Mouse (Mus musculus) myocyte (in vitro differentiated cells): ENCODE measurements around the gene Zbtb22. TPM values are rescaled to one million over a fixed set of nuclear protein-coding genes. Genes with fewer than 3 reads are reported as not detected.
"Not testable (repeated sequence)": the region's sequence is repeated elsewhere in the genome, so short reads cannot be mapped to it uniquely, and the experiment has no call there.

Experiments used
- H3K27me3 ChIP-seq: one replicate; pipeline ENCODE4 v1.6.1; 2011; ENCODE audit not compliant: control insufficient read depth, insufficient read depth, insufficient read length
- H3K36me3 ChIP-seq: one replicate; pipeline ENCODE4 v1.6.1; 2011; ENCODE audit not compliant: control insufficient read depth, insufficient read depth
- H3K4me2 ChIP-seq: one replicate; pipeline ENCODE4 v1.6.1; 2011; ENCODE audit warnings: low read depth, control low read depth
- H3K4me3 ChIP-seq: one replicate; pipeline ENCODE4 v1.5.1; 2011; ENCODE audit warnings: mild to moderate bottlenecking, control low read depth, moderate library complexity
- H3K79me2 ChIP-seq: one replicate; pipeline ENCODE4 v1.6.1; 2011; ENCODE audit not compliant: control insufficient read depth, insufficient read depth
- H3ac ChIP-seq: one replicate; pipeline ENCODE4 v1.6.1; 2011; ENCODE audit not compliant: control insufficient read depth, insufficient read length
- CEBPB ChIP-seq: IDR thresholded peaks from 2 replicates; pipeline ENCODE4 v1.6.1; 2011; ENCODE audit warnings: mild to moderate bottlenecking, moderate library complexity; ENCODE audit not compliant: poor library complexity, insufficient read depth, severe bottlenecking
- E2F4 ChIP-seq: IDR thresholded peaks from one replicate; pipeline ENCODE4 v1.6.1; 2011; ENCODE audit warnings: mild to moderate bottlenecking, control low read depth, moderate library complexity; ENCODE audit not compliant: insufficient read depth
- MAX ChIP-seq: IDR thresholded peaks from one replicate; pipeline ENCODE4 v1.6.1; 2011; ENCODE audit warnings: low read depth, mild to moderate bottlenecking, control low read depth
- MYOD1 ChIP-seq, 3 experiments: IDR thresholded peaks; one replicate each; pipeline ENCODE4 v1.6.1; 2011; ENCODE audit warnings: control low read depth in 2 of 3, low read depth in 2 of 3, mild to moderate bottlenecking in 2 of 3, moderate library complexity in 1 of 3; ENCODE audit not compliant: insufficient read length in 2 of 3, control insufficient read depth in 1 of 3
- MYOG ChIP-seq, 3 experiments: IDR thresholded peaks; one replicate each; pipeline ENCODE4 v1.6.1; 2011; ENCODE audit warnings: control low read depth in 2 of 3, low read depth in 2 of 3, mild to moderate bottlenecking in 2 of 3; ENCODE audit not compliant: insufficient read length in 2 of 3, control insufficient read depth in 1 of 3, insufficient read depth in 1 of 3
- POLR2A ChIP-seq: IDR thresholded peaks from one replicate; pipeline ENCODE4 v1.6.1; 2011; ENCODE audit warnings: low read depth, mild to moderate bottlenecking, control low read depth, moderate library complexity; ENCODE audit not compliant: insufficient read length
- POLR2AphosphoS2 ChIP-seq: IDR thresholded peaks from one replicate; pipeline ENCODE4 v1.6.1; 2011; ENCODE audit warnings: low read depth, control low read depth; ENCODE audit not compliant: insufficient read length
- REST ChIP-seq: IDR thresholded peaks from one replicate; pipeline ENCODE4 v1.6.1; 2011; ENCODE audit warnings: mild to moderate bottlenecking, control low read depth, moderate library complexity; ENCODE audit not compliant: insufficient read depth, insufficient read length
- SRF ChIP-seq: IDR thresholded peaks from one replicate; pipeline ENCODE4 v1.6.1; 2011; ENCODE audit warnings: low read depth; ENCODE audit not compliant: control insufficient read depth, insufficient read length
- TCF12 ChIP-seq: IDR thresholded peaks from one replicate; pipeline ENCODE4 v1.6.1; 2011; ENCODE audit warnings: mild to moderate bottlenecking, control low read depth; ENCODE audit not compliant: poor library complexity, insufficient read depth, severe bottlenecking
- TCF3 ChIP-seq: IDR thresholded peaks from one replicate; pipeline ENCODE4 v1.6.1; 2011; ENCODE audit warnings: low read depth, control low read depth; ENCODE audit not compliant: insufficient read length
- USF1 ChIP-seq: IDR thresholded peaks from one replicate; pipeline ENCODE4 v1.6.1; 2011; ENCODE audit warnings: low read depth, mild to moderate bottlenecking, control low read depth, moderate library complexity
- polyA plus RNA-seq: library from polyadenylated mRNA; unstranded; fragments of >200 nt; fragmentation: generic; extraction: Trizol; gene quantifications from one replicate; pipeline ENCODE4 v1.2.1, GENCODE M21; 2012; ENCODE audit warnings: missing spikeins

Zbtb22 gene
- polyA plus RNA-seq, 1 experiment = 31.6 TPM

GRCm38 (mm10) chr17:33902491-33902890 lies 13.2 kb upstream of the Zbtb22 start:
- Histone ChIP-seq H3K27me3 (no peaks in the 10 kb centered on the region), H3K79me2 (no peaks in the 10 kb centered on the region), H3ac (no peak overlapping the region), H3K4me3 (no peak overlapping the region), H3K4me2 (no peak overlapping the region), H3K36me3 (no peaks in the 10 kb centered on the region)
- TF ChIP-seq E2F4 (no peak), MAX (no peak), MYOD1 (IDR thresholded peaks at IDR 0.05; ENCODE audit: control insufficient read depth in 1 of 3, insufficient read length in 2 of 3, low read depth in 2 of 3) (no peak), USF1 (no peak), POLR2A (no peak), POLR2AphosphoS2 (no peak), MYOG (IDR thresholded peaks at IDR 0.05; ENCODE audit: control insufficient read depth in 1 of 3, insufficient read depth in 1 of 3, insufficient read length in 2 of 3, low read depth in 2 of 3) (no peak), CEBPB (no peak), TCF3 (no peak), TCF12 (no peak), REST (no peak), SRF (no peak)

GRCm38 (mm10) chr17:33903911-33904651 lies 11.6 kb upstream of the Zbtb22 start:
- not testable (repeated sequence) for H3K4me2 ChIP-seq, H3ac ChIP-seq, H3K27me3 ChIP-seq, H3K4me3 ChIP-seq, H3K79me2 ChIP-seq, H3K36me3 ChIP-seq

- not testable (repeated sequence) for H3K79me2 ChIP-seq, H3K27me3 ChIP-seq, H3K4me2 ChIP-seq, H3K36me3 ChIP-seq, H3ac ChIP-seq, H3K4me3 ChIP-seq
Observed at GRCm38 (mm10) chr17:33904835-33905234, 10.9 kb upstream of the Zbtb22 start, which contains the start of gene Platr17. Gene Platr17, plus strand, starts transcription at chr17:33905135.

- H3K36me3 ChIP-seq = peaks cover 11% of the 10 kb centered on the region
- H3K27me3 ChIP-seq = no peaks in the 10 kb centered on the region
- TF ChIP-seq REST = no peak
- no peak for TF ChIP-seq POLR2AphosphoS2
- no peak for TF ChIP-seq CEBPB
- TF ChIP-seq MYOD1 (IDR thresholded peaks at IDR 0.05; ENCODE audit: control insufficient read depth in 1 of 3, insufficient read length in 2 of 3, low read depth in 2 of 3) = no peak
- no peak for TF ChIP-seq TCF3
- no peak for TF ChIP-seq POLR2A
- peak overlapping the region; percentile 44 for H3ac ChIP-seq
- H3K79me2 ChIP-seq = peaks cover 13% of the 10 kb centered on the region
- H3K4me3 ChIP-seq = peak overlapping the region; percentile 85
- H3K4me2 ChIP-seq = peak overlapping the region; percentile 98
Observed at GRCm38 (mm10) chr17:33908331-33909076, 7.2 kb upstream of the Zbtb22 start.

- Histone ChIP-seq H3K27me3 (no peaks in the 10 kb centered on the region), H3K4me2 (peak within 1 kb of the TSS; percentile 98), H3K4me3 (peak within 1 kb of the TSS; percentile 85), H3K36me3 (peaks cover 11% of the 10 kb centered on the region), H3K79me2 (peaks cover 13% of the 10 kb centered on the region), H3ac (peak within 1 kb of the TSS; percentile 44)
- TF ChIP-seq POLR2A (peak; percentile 58), REST (no peak), POLR2AphosphoS2 (peak; percentile 34)
Observed at GRCm38 (mm10) chr17:33909077-33909868, 6.4 kb upstream of the Zbtb22 start, which contains the start of gene Daxx. Gene Daxx, plus strand, starts transcription at chr17:33909414.
